In the genomic region with DNA sequence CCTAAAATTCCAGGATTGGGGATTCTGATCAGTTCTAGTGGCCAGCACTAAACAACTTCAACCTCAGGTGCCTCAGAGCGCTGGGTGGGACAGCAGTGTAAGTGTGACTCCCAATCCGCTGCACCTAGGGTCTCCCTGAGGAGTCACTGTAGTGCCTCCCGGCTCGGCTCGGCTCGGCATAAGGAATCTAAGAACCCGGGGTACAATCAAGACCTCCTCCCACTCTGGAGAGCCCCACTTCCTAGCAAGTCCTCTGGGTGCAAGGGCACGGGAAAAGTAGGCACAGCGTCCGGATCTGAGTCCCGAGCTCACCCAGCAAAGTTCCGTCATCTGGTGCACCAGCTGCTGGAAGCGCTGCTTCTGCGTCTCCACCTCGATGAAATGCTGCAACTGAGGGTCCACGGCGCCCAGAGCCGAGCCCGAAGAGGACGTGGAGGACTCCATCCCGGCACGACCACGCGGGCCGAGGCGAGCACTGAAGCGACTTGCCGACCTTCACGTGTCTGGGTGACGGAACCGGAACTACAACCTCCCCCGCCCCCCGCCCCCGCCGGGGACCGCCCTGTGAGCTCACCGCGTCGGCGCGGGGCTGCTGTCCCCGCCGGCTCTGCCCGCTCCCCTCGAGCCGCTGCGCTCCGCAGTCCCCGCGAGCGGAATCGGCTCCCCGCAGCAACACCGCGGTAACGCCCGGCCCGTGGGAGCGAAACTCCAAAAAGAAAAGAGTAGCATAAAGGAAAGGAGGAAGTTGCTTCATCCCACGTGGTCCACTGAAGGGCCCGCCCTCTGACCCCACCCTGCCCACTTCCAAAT, we compare ENCODE assay signal across 8 mouse cellular contexts. TPM values are rescaled to one million over a fixed set of nuclear protein-coding genes. Genes with fewer than 3 reads are reported as not detected.
DNase-seq lines count a peak whose midpoint lies in the region; ATAC-seq lines count a peak whose summit lies in the region.

Gene Timm8a1, minus strand, starts transcription at position 721 of the 810 bp plus-strand sequence.

- DNase-seq in Muller cell, postnatal 12 days (ENCODE audit: inconsistent ontology term) = peak; percentile 75
- peak; percentile 36 for DNase-seq in cerebellum, adult 9-11 months
- peak in 1 of 2 experiments; percentile 32 for DNase-seq in frontal cortex, adult 2 months (ENCODE audit: extremely low spot score in 1 of 2, low spot score in 1 of 2)
- peak; percentile 61 for DNase-seq in hindbrain, embryonic 11.5 days (ENCODE audit: low spot score)
- peak; percentile 14 to 18 for DNase-seq in layer of hippocampus, postnatal 25 days (ENCODE audit: extremely low spot score in 1 of 2, low spot score in 1 of 2)
- DNase-seq in lung, postnatal 36 days = peak; percentile 49
- peak; percentile 62 for DNase-seq in retina, embryonic 14.5 days (ENCODE audit: low spot score)
- peak; percentile 63 for DNase-seq in thymus, postnatal 4 days

- peak within 1 kb of the TSS; percentile 71 for H3K27ac ChIP-seq in hindbrain, embryonic 11.5 days (ENCODE audit: low read depth, low read length)

- no peaks in the 10 kb centered on the region for H3K9me3 ChIP-seq in hindbrain, embryonic 11.5 days (ENCODE audit: control insufficient read depth, low read length)

- H3K9ac ChIP-seq in hindbrain, embryonic 11.5 days (ENCODE audit: low read depth, low read length) = peak within 1 kb of the TSS; percentile 53

- H3K27me3 ChIP-seq in hindbrain, embryonic 11.5 days (ENCODE audit: control insufficient read depth, insufficient read depth, low read length) = no peaks in the 10 kb centered on the region

- peak within 1 kb of the TSS; percentile 60 for H3K4me2 ChIP-seq in hindbrain, embryonic 11.5 days (replicated peaks; ENCODE audit: low read depth, low read length)

- H3K4me1 ChIP-seq in hindbrain, embryonic 11.5 days (replicated peaks; ENCODE audit: control insufficient read depth, insufficient read depth, low read length) = no peaks in the 10 kb centered on the region

- 22% methylated on average over 53 of the region's 61 CpGs for WGBS in hindbrain, embryonic 11.5 days

- H3K36me3 ChIP-seq in hindbrain, embryonic 11.5 days (ENCODE audit: control insufficient read depth, insufficient read depth, low read length) = no peaks in the 10 kb centered on the region

- peak within 1 kb of the TSS; percentile 48 for H3K4me3 ChIP-seq in hindbrain, embryonic 11.5 days (ENCODE audit: low read depth, low read length)

- peak; percentile 96 for ATAC-seq in hindbrain, embryonic 11.5 days (ENCODE audit: low FRiP score)

RNA-seq across cellular contexts. Expression of gene Timm8a1, which starts in this region (rescaled TPM):
- polyA plus RNA-seq in frontal cortex, adult 2 months (2012; rRNA removed) = 13.0 and 13.1 TPM in 2 replicates
- 59.6 and 72.6 TPM in 2 replicates for polyA plus RNA-seq in hindbrain, embryonic 11.5 days (2014; fragmentation: Nextera tagmentation; extraction: Ambion mirVana)
- 10 to 100 TPM; 19.8 to 21.3 TPM for total RNA-seq in layer of hippocampus, postnatal 25 days (2021)
